Mouse (Mus musculus) layer of hippocampus, adult 2 months (tissue): ENCODE results near the gene Gm10203. TPM values are rescaled to one million over a fixed set of nuclear protein-coding genes. Genes with fewer than 3 reads are reported as not detected.

Experiments
- DNase-seq, 2 experiments: peaks; one replicate each; pipeline ENCODE4 v3.0.0; 2022; ENCODE audit warnings: low spot score in 2 of 2
- H3K27ac ChIP-seq: fragments of 200-600 bp; 2 replicates; pipeline ENCODE4 v1.8.1; 2022
- H3K4me3 ChIP-seq: fragments of 200-600 bp; 2 replicates; pipeline ENCODE4 v1.8.1; 2022; ENCODE audit warnings: mild to moderate bottlenecking
- CTCF ChIP-seq: fragments of 200-600 bp; conservative IDR thresholded peaks from 2 replicates; pipeline ENCODE4 v1.8.1; 2022; ENCODE audit warnings: antibody characterized with exemption, mild to moderate bottlenecking, moderate library complexity
- total RNA-seq, 2 experiments: library from RNA; stranded (reverse); gene quantifications; 2 replicates each; pipeline ENCODE4 v1.2.3; 2021

The Gm10203 gene
- total RNA-seq, 2 experiments from 2014 or later = not detected

GRCm38 (mm10) chr6:149108909-149109308 is 21.1 kb upstream of the Gm10203 start:
- TF ChIP-seq CTCF = no peak
- Histone ChIP-seq H3K27ac (no peak overlapping the region), H3K4me3 (no peak overlapping the region)
- DNase-seq = no peak

GRCm38 (mm10) chr6:149116992-149117391 is 13.0 kb upstream of the Gm10203 start:
- Histone ChIP-seq H3K4me3 (no peak overlapping the region), H3K27ac (no peak overlapping the region)
- no peak for TF ChIP-seq CTCF
- DNase-seq = no peak

GRCm38 (mm10) chr6:149118935-149119334 is 11.0 kb upstream of the Gm10203 start:
- peak; percentile 11; the same call in 1 of the 2 replicates for TF ChIP-seq CTCF
- H3K27ac ChIP-seq = no peak overlapping the region
- no peak overlapping the region for H3K4me3 ChIP-seq
- no peak for DNase-seq

DNA sequence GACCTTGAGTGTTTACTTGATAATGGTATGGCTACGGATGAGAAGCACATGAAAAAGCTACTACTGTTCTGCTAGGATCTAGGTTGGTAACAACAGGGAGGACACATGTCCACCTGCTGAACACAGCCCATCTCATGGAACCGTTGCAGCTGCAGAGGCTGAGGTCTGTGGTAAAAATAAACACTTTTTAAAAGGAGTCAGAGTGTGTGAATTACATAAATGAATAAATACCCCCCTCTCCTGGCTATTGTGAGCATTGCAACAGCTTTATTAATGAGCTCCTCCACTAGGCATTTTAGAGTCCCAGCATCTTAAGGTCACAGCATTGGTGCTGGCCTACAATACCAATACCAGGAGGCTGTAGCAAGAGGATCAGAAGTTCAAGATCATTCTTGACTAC is 10.1 kb upstream of the Gm10203 start:
- no peak overlapping the region for H3K27ac ChIP-seq
- peak; percentile 67 to 83 for DNase-seq
- TF ChIP-seq CTCF = peak; percentile 88
- no peak overlapping the region for H3K4me3 ChIP-seq

DNA sequence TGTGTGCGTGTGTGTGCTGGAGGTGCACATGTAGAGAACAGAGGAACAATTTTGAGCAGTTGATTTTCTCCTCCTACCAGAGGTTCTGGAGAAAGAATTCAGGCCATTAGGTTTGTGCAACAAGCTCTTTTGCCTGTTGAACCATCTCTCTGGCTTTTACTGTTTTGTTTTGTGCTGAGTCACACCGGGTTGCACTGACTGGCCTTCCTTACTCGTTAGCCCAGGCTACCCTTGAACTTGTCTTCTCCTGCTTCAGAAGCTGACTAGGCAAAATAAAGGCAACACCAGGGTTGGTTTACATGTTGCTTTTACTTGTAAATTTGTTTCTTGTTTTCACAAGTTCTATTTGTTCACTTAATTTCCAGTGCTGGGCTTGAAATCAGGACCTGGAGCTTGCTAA is 6.9 kb upstream of the Gm10203 start:
- no peak for TF ChIP-seq CTCF
- DNase-seq = no peak
- Histone ChIP-seq H3K27ac (no peak overlapping the region), H3K4me3 (no peak overlapping the region)

DNA sequence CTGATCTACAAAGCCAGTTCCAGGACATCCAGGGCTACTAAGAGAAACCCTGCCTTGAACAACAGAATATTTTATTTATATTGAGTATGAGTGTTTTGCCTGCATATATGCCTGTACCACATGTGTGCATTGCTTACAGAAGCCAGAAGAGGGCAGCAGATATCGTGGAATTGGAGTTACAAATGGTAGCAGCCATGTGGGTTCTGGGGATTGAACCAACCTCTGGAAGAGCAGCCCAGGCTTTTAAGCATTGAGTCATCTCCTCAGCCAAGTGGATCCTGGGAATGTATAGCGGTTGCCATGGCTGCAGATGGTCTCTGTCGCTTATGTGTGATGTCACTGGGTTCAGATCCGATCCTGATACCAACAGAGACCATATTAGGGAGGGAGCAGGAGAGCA is 3.3 kb upstream of the Gm10203 start:
- TF ChIP-seq CTCF = peak; percentile 75
- Histone ChIP-seq H3K27ac (no peak overlapping the region), H3K4me3 (no peak overlapping the region)
- DNase-seq = peak; percentile 4 to 45

DNA sequence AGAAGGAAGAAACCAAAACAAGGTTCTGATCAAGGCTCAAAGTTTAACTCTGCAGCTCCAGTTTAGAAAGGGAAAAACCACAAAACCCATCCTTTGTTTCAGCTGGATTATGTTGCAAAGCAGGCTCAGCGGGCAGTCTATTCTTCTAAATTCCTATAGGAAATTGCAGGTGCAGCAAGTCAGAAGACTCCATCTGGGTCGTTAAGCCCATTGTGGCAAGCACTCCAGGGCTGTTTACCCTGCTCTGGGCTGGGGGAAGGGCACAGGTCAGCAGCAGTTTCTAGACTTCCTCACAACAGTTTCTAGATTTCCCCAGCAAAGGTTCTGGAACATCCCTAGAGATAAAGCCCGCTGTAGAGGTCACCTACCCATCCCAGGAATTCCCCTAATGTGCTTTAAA is 1.1 kb downstream of the Gm10203 start:
- Histone ChIP-seq H3K4me3 (no peak overlapping the region), H3K27ac (no peak overlapping the region)
- TF ChIP-seq CTCF = no peak
- DNase-seq = no peak

- peak in 1 of 2 experiments; percentile 53 for DNase-seq
- H3K4me3 ChIP-seq = no peak overlapping the region
- no peak overlapping the region for H3K27ac ChIP-seq
- peak; percentile 73 for TF ChIP-seq CTCF
Measured at GRCm38 (mm10) chr6:149132311-149133077, 2.5 kb downstream of the Gm10203 start.

- Histone ChIP-seq H3K4me3 (no peak overlapping the region), H3K27ac (no peak overlapping the region)
- no peak for DNase-seq
- TF ChIP-seq CTCF = no peak
Measured at GRCm38 (mm10) chr6:149134391-149135150, 4.6 kb downstream of the Gm10203 start.

- DNase-seq = no peak
- no peak overlapping the region for H3K4me3 ChIP-seq
- H3K27ac ChIP-seq = no peak overlapping the region
- no peak for TF ChIP-seq CTCF
Measured at GRCm38 (mm10) chr6:149135631-149136030, 5.7 kb downstream of the Gm10203 start.

- Histone ChIP-seq H3K4me3 (no peak overlapping the region), H3K27ac (no peak overlapping the region)
- no peak for DNase-seq
- no peak for TF ChIP-seq CTCF
Measured at GRCm38 (mm10) chr6:149137936-149138335, 8.0 kb downstream of the Gm10203 start.

- DNase-seq = no peak
- Histone ChIP-seq H3K27ac (no peak overlapping the region), H3K4me3 (no peak overlapping the region)
- no peak for TF ChIP-seq CTCF
Measured at GRCm38 (mm10) chr6:149139011-149139410, 9.0 kb downstream of the Gm10203 start.

GRCm38 (mm10) chr6:149139471-149139870 is 9.5 kb downstream of the Gm10203 start, which contains the start of gene Etfbkmt:
TSS of gene Etfbkmt (plus strand) at chr6:149139849.
- Histone ChIP-seq H3K27ac (no peak within 1 kb of the TSS), H3K4me3 (no peak within 1 kb of the TSS)
- no peak for DNase-seq
- no peak for TF ChIP-seq CTCF
